Mouse (Mus musculus) E14TG2a.4 (cell line): Measurements from ENCODE around the gene Olfr686.

Experiments used
- CTCF ChIP-seq: conservative IDR thresholded peaks from 2 replicates; pipeline ENCODE4 v1.5.1; 2014; ENCODE audit warnings: low read length
- POU5F1 ChIP-seq: IDR thresholded peaks from 2 replicates; pipeline ENCODE4 v1.6.1; 2014; ENCODE audit warnings: low read length, borderline replicate concordance

DNA sequence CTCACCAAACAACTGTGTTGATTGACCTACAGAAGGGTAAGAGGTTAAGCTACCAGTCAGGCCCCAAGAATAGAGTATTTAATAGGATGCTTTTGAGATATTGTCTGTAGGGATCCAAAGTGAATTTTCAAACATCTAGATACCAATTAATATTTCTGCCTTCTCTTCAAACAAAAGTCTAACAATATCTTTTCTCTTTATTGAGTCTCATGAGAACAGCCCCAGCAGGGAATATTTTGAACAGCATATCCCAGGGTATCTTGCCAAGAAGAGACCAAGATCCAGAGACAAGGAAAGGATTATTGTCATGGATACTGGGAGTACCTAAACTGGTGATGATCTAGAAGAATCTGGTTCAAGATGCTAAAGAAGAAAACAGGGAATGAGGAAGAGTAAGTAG, at the start of gene Olfr686:
- TF ChIP-seq CTCF (no peak), POU5F1 (no peak)
